Mouse (Mus musculus) liver, embryonic 12.5 days (tissue): ENCODE measurements at regions not wholly inside any gene's neighbourhood (a gene's known extent, or its start where the extent isn't known, plus 50 kb on each side); places are given as distances from the start of the nearest gene placed in this dataset.

Source experiments
- ATAC-seq: fragments of 200-750 bp; cut with Nextera tagmentation; 2 replicates; pipeline ENCODE4 v1.8.0; 2017; ENCODE audit warnings: moderate number of reproducible peaks, mild to moderate bottlenecking, moderate library complexity
- H3K27ac ChIP-seq: fragments of 300-500 bp; sonication (generic); 2 replicates; pipeline ENCODE4 v1.5.1; 2016; ENCODE audit warnings: mild to moderate bottlenecking
- H3K27me3 ChIP-seq: fragments of 300-500 bp; sonication (generic); replicated peaks from 2 replicates; pipeline ENCODE4 v1.6.1; 2016; ENCODE audit warnings: mild to moderate bottlenecking, moderate library complexity
- H3K36me3 ChIP-seq: fragments of 300-500 bp; sonication (generic); 2 replicates; pipeline ENCODE4 v1.6.1; 2016; ENCODE audit warnings: mild to moderate bottlenecking, moderate library complexity
- H3K4me1 ChIP-seq: fragments of 300-500 bp; sonication (generic); 2 replicates; pipeline ENCODE4 v1.6.1; 2016
- H3K4me2 ChIP-seq: fragments of 300-500 bp; sonication (generic); 2 replicates; pipeline ENCODE4 v1.6.1; 2016; ENCODE audit warnings: mild to moderate bottlenecking, moderate library complexity
- H3K4me3 ChIP-seq: fragments of 300-500 bp; sonication (generic); 2 replicates; pipeline ENCODE4 v1.5.1; 2016; ENCODE audit warnings: mild to moderate bottlenecking, moderate library complexity
- H3K9ac ChIP-seq: fragments of 300-500 bp; sonication (generic); 2 replicates; pipeline ENCODE4 v1.6.1; 2016; ENCODE audit warnings: mild to moderate bottlenecking, moderate library complexity
- H3K9me3 ChIP-seq: fragments of 300-500 bp; sonication (generic); replicated peaks from 2 replicates; pipeline ENCODE4 v1.6.1; 2016; ENCODE audit warnings: mild to moderate bottlenecking, moderate library complexity
- WGBS: fragments of 180-500 bp; shearing (Covaris S2); methylation state at CpG from one replicate; pipeline ENCODE4 v1.1.7; 2016; ENCODE audit not compliant: insufficient replicate concordance; 5-methylcytosine and 5-hydroxymethylcytosine counted together

DNA sequence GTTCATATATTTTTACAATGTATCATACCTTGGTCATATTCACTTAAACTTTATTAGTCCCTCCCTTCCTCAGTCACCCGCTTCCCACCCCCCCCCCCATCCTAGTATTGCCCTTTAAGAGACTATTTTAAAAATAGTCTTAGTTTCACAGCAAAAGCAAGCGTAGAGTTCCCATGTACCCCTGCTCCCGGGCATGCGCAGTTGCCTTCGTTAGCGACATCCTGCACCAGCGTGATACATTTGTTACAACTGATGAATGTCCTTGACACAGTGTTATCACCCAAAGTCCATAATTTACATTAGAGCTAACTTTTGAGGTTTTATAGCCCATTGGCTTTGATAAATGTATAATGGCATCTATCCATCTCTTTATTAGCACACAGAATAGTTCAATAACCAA, 408.7 kb upstream of the Pmfbp1 start:
- Histone ChIP-seq H3K9me3 (no peaks in the 10 kb centered on the region), H3K9ac (no peak overlapping the region), H3K27ac (no peak overlapping the region), H3K4me2 (no peak overlapping the region), H3K4me3 (no peak overlapping the region), H3K27me3 (no peaks in the 10 kb centered on the region), H3K36me3 (no peaks in the 10 kb centered on the region), H3K4me1 (no peaks in the 10 kb centered on the region)
- WGBS = 80% methylated on average over 7 of the region's 7 CpGs
- no peak for ATAC-seq

DNA sequence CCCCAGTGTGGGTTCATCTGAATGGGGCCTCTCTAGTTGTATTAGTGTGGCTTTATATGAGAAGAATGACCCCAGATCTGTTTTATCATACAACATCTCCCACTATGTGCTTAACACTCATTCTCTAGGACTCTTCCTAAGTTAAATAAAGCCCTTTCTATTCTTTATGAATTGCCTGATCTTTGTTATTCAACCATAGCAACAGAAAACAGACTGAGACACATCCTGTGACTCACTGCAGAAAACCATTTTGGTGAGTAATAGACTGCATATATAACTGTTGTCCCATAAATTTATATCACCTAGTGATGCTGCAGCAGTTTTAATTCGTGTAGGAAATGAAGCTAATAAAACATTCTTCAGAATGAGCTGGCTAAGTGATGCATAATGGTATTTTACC, 406.0 kb upstream of the Pmfbp1 start:
- Histone ChIP-seq H3K27me3 (no peaks in the 10 kb centered on the region), H3K4me1 (no peaks in the 10 kb centered on the region), H3K9me3 (no peaks in the 10 kb centered on the region), H3K36me3 (no peaks in the 10 kb centered on the region), H3K4me2 (no peak overlapping the region), H3K4me3 (no peak overlapping the region), H3K27ac (no peak overlapping the region), H3K9ac (no peak overlapping the region)
- ATAC-seq = no peak
- 18% methylated on average over 1 of the region's 1 CpGs for WGBS

DNA sequence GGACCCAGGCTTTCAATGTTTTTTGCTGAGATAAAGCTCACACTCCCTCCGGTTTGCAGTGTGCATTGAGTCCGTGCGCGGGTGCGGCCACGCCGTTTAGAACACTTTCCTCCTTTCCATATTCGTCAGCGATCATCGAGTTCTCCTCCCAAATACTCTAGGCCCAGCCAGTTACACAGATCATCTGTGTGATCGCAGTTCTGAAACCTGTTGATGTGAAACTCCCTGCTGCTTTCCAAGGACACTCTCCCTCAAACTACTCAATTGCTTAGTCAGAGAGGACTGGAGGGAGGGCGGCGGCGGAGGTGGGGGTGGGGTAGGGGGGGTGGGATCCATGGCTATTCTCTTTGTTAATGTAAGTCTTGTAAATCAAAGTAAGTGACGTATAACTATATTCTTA, 394.2 kb upstream of the Pmfbp1 start:
- Histone ChIP-seq H3K36me3 (no peaks in the 10 kb centered on the region), H3K4me2 (no peak overlapping the region), H3K27ac (no peak overlapping the region), H3K4me3 (no peak overlapping the region), H3K27me3 (no peaks in the 10 kb centered on the region), H3K9ac (no peak overlapping the region), H3K4me1 (no peaks in the 10 kb centered on the region), H3K9me3 (no peaks in the 10 kb centered on the region)
- no peak for ATAC-seq
- 76% methylated on average over 15 of the region's 15 CpGs for WGBS

DNA sequence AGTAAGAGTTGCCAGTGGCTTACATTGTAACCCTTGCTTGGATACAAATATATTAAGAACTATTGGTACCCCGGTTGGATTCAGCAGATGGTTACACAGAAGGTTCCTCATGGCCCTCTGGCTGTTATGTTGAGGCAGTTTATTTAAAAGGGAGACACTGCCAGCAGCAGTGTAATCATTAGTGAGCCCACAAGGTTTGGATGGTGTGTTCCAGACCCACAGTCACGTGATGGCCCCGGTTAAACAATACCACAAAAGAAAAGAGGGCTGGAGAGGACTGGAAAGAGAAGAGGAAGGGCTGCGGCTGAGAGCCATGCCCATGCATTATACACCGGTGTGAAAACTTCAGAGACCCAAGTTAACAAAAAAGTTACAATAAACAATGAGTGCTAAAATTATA, 392.4 kb upstream of the Pmfbp1 start:
- Histone ChIP-seq H3K27ac (no peak overlapping the region), H3K36me3 (no peaks in the 10 kb centered on the region), H3K4me1 (no peaks in the 10 kb centered on the region), H3K9me3 (no peaks in the 10 kb centered on the region), H3K4me3 (no peak overlapping the region), H3K27me3 (no peaks in the 10 kb centered on the region), H3K4me2 (no peak overlapping the region), H3K9ac (no peak overlapping the region)
- 68% methylated on average over 5 of the region's 5 CpGs for WGBS
- ATAC-seq = no peak

DNA sequence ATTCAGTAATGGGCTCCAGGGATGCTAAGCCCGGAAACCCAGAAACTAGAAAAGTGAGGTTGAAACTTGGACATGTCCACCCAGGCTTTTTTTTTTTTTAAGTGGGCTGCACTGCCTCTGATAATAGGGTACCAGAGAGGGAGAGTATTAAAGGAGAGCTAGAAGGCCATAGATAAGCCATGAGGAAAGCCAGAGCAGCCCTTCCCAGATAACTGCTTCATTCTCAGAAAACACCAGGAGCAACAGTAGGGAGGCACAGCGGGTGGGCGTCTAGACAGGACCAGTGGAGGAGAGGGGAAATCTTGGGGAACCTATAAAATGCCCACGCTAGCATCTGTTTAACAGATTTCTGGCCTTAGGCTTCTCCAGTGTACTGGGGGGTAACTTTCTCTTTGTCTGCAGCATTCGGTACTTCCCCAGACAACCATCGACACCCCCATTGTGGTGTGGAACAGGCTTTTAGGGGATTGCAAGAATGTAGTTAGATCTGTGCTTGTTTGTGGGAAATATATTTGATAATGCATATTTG, 389.0 kb upstream of the Pmfbp1 start:
- H3K9ac ChIP-seq = no peak overlapping the region
- no peak overlapping the region for H3K4me2 ChIP-seq
- no peak for ATAC-seq
- no peak overlapping the region for H3K27ac ChIP-seq
- H3K9me3 ChIP-seq = no peaks in the 10 kb centered on the region
- no peaks in the 10 kb centered on the region for H3K36me3 ChIP-seq
- H3K4me3 ChIP-seq = no peak overlapping the region
- 49% methylated on average over 6 of the region's 6 CpGs for WGBS
- no peaks in the 10 kb centered on the region for H3K4me1 ChIP-seq
- no peaks in the 10 kb centered on the region for H3K27me3 ChIP-seq

DNA sequence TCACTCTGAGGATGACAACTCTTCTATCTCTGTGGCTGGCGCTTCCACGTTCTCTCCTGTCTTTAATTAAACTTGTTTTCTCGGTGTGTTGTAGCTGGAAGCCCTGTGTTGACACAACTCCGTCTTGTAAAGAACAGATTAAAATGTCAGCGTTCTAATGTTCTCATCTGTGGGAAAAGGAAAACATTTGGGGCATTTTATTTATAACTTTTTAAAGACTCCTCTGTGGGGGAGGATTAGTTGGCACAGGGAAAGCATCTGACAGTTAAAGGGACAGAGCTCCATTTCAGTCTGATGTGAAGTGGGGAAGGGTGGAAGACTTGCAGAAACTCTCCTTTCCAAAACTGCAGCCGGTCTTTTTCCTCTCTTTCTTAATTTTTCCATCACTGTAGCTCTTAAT, 388.1 kb upstream of the Pmfbp1 start:
- 53% methylated on average over 6 of the region's 6 CpGs for WGBS
- ATAC-seq = no peak
- no peaks in the 10 kb centered on the region for H3K36me3 ChIP-seq
- no peaks in the 10 kb centered on the region for H3K4me1 ChIP-seq
- H3K9me3 ChIP-seq = no peaks in the 10 kb centered on the region
- no peak overlapping the region for H3K9ac ChIP-seq
- H3K27ac ChIP-seq = no peak overlapping the region
- no peak overlapping the region for H3K4me2 ChIP-seq
- H3K27me3 ChIP-seq = no peaks in the 10 kb centered on the region
- no peak overlapping the region for H3K4me3 ChIP-seq

DNA sequence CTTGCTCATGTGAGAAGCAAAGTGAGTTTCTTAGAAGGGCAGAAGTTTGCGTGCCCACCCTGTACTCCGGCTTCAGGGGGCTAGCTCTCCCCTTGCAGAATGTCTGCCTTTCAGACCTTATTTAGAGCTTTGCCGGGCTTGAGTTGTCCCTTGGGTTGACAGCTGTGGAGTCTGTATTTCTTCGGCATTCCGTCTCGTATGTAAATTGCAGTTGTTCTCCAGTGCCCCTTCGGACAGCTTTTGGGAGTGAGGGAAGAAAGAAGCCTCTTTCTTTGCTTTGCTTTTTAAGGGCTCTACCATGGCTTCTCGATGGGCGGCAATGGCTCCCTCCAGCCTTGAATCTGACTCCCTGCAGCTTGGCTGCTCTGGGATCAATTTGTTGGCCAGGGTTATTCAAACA, 386.9 kb upstream of the Pmfbp1 start:
- H3K9ac ChIP-seq = no peak overlapping the region
- no peaks in the 10 kb centered on the region for H3K27me3 ChIP-seq
- no peak overlapping the region for H3K4me3 ChIP-seq
- H3K27ac ChIP-seq = no peak overlapping the region
- no peaks in the 10 kb centered on the region for H3K4me1 ChIP-seq
- 79% methylated on average over 9 of the region's 9 CpGs for WGBS
- no peaks in the 10 kb centered on the region for H3K9me3 ChIP-seq
- ATAC-seq = no peak
- H3K36me3 ChIP-seq = no peaks in the 10 kb centered on the region
- no peak overlapping the region for H3K4me2 ChIP-seq

DNA sequence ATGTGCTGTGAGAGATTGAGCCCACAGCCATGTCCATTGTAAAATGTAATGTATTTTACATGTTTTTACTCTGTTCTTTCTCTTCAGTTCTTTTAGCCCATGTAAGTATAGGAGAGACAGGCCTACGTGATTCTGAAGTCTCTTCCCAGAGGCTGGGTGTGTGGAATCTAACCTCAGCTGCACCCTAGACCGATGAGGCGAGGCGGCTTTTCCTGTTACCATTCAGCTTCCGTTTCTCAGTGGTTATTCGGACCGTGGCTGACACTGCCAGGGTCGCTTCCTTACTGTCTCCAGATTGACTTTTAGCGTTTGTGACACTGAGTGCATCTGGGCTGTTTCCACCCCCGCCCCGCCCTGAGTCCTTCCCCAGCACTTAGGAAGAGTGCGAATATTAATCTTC, 386.1 kb upstream of the Pmfbp1 start:
- Histone ChIP-seq H3K27ac (no peak overlapping the region), H3K4me2 (no peak overlapping the region), H3K4me1 (no peaks in the 10 kb centered on the region), H3K4me3 (no peak overlapping the region), H3K9me3 (no peaks in the 10 kb centered on the region), H3K9ac (no peak overlapping the region), H3K36me3 (no peaks in the 10 kb centered on the region), H3K27me3 (no peaks in the 10 kb centered on the region)
- WGBS = 23% methylated on average over 12 of the region's 12 CpGs
- no peak for ATAC-seq

DNA sequence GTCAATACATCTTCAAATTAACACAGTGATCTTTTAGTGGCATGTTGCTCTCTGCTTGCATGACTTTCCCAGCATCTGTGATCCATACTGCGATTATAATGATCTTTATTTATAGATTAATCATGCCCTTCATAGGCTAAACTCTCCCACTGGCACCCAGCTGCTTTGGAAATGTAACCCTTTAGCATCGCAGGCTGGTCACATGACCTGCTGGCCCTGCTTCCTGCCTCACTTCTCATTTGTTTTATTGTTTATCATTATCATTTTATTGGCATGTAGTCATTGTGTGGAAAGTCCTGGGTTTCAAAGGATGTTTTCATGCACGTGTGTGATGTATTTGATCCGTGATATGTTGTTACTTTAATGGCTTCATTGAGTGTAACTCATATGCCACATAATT, 384.4 kb upstream of the Pmfbp1 start:
- Histone ChIP-seq H3K9ac (no peak overlapping the region), H3K36me3 (no peaks in the 10 kb centered on the region), H3K9me3 (no peaks in the 10 kb centered on the region), H3K27me3 (no peaks in the 10 kb centered on the region), H3K4me3 (no peak overlapping the region), H3K27ac (no peak overlapping the region), H3K4me1 (no peaks in the 10 kb centered on the region), H3K4me2 (no peak overlapping the region)
- WGBS = 69% methylated on average over 4 of the region's 4 CpGs
- ATAC-seq = no peak

DNA sequence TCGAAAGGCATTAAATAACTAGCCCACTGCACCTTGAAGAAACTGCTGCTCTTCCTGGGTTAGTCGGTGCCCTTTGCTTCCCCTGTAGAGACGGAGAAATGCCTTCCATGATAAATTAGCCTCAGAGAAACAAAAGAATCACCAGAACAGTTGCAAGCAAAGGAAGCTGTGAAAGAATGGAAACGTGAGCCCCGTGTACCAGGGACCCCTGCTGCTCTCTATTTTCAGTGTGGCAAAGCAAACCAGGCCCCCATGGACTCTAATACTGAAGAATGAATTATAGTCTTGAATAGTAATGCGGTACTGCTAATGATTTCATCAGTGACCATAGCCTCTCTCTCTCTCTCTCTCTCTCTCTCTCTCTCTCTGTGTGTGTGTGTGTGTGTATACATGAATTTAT, 372.1 kb upstream of the Pmfbp1 start:
- H3K4me3 ChIP-seq = no peak overlapping the region
- WGBS = 54% methylated on average over 6 of the region's 6 CpGs
- no peaks in the 10 kb centered on the region for H3K27me3 ChIP-seq
- H3K36me3 ChIP-seq = no peaks in the 10 kb centered on the region
- H3K4me1 ChIP-seq = no peaks in the 10 kb centered on the region
- H3K9me3 ChIP-seq = no peaks in the 10 kb centered on the region
- H3K4me2 ChIP-seq = no peak overlapping the region
- no peak overlapping the region for H3K27ac ChIP-seq
- no peak overlapping the region for H3K9ac ChIP-seq
- ATAC-seq = no peak

DNA sequence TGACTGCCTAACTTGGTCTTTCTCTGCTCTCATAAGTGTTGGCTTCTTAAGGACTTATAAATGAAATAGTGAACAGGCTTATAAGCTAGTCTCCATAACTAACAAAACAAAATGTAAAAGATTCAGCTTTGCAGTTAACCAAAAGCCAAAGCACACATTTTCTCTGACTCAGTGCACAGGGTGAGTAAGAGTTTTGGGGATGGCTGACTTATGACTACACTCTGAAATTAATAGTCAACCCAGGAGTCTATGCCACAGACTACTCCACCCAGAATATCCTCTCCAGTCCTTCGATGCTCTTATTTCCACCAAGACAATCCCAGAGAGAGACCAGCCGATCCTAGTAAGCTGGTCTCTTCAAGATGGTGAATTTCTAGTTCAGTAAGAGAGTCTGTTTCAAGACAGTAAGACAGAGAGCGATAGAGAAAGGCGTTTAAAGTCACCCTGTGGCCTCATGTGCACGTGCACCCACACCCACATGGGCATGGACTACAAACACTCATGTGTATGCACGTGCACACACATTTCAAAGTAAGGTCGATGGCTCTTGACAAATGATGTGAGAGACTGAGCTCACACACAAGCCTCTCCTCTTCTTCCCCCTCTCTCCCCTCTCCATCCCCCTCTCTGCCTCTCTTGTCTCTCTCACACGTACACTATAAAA, 351.2 kb upstream of the Pmfbp1 start:
- no peak for ATAC-seq
- 64% methylated on average over 8 of the region's 8 CpGs for whole genome bisulfite sequencing
- Histone ChIP-seq H3K4me1 (no peaks in the 10 kb centered on the region), H3K4me3 (no peak overlapping the region), H3K27me3 (no peaks in the 10 kb centered on the region), H3K27ac (no peak overlapping the region), H3K9ac (no peak overlapping the region), H3K9me3 (no peaks in the 10 kb centered on the region), H3K4me2 (no peak overlapping the region), H3K36me3 (no peaks in the 10 kb centered on the region)

DNA sequence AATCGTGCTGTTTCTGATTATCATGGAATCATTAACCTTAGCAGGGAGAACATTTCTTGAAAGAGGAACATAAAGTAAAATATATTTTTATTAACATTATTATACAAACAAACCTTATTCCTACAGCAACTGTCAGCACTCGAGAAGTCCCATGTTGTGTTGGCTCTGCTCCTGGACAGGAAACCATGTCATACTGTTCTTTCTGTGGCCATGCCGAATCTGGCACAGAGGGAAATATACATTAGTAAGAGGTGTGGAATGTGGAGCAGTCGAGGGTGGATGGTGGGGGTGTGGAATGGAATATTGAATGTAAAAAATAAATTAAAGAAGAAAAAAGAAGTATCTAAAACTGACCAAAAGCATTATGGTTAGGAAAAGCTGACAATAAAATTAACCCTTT, 342.1 kb upstream of the Pmfbp1 start:
- Histone ChIP-seq H3K4me2 (no peak overlapping the region), H3K4me3 (no peak overlapping the region), H3K9ac (no peak overlapping the region), H3K27me3 (no peaks in the 10 kb centered on the region), H3K27ac (no peak overlapping the region), H3K36me3 (no peaks in the 10 kb centered on the region), H3K4me1 (no peaks in the 10 kb centered on the region), H3K9me3 (0 out of 2 replicates have a peak, but pooled peaks cover 10% of the 10 kb centered on the region)
- ATAC-seq = no peak
- WGBS = 55% methylated on average over 4 of the region's 4 CpGs

DNA sequence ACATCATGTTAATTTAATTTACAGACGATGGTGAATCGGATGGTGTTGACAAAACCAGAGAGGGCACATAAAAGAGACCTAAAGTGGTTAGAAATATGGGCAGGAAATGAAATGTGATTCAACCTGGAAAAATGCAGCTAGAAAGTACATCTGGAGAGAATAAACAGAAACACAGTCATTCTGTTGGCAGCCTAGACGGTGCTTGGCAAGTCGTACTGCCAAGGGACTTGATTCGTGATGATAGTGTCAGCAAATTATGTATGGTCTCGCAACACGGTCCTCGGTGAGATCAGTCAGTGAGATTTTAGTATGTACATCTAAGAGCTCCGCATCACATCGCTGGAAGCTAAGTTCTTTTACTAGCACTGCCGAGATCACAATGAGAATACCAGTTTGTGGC, 338.3 kb upstream of the Pmfbp1 start:
- no peak overlapping the region for H3K4me2 ChIP-seq

More for the DNA sequence above, 338.3 kb upstream of the Pmfbp1 start:
- Histone ChIP-seq H3K9ac (no peak overlapping the region), H3K27ac (no peak overlapping the region), H3K4me1 (no peaks in the 10 kb centered on the region), H3K27me3 (no peaks in the 10 kb centered on the region), H3K4me3 (no peak overlapping the region), H3K9me3 (0 out of 2 replicates have a peak, but pooled peaks cover 8% of the 10 kb centered on the region), H3K36me3 (no peaks in the 10 kb centered on the region)
- ATAC-seq = no peak
- 79% methylated on average over 11 of the region's 11 CpGs for WGBS
